Mouse (Mus musculus) adrenal gland, adult 2 months (tissue): ENCODE data around the gene Usp34. TPM values are rescaled to one million over a fixed set of nuclear protein-coding genes. Genes with fewer than 3 reads are reported as not detected.
"Not testable (repeated sequence)": the region's sequence is repeated elsewhere in the genome, so short reads cannot be mapped to it uniquely, and the experiment has no call there.

Source experiments
- DNase-seq: peaks from one replicate; pipeline ENCODE4 v3.0.0; 2021
- long read RNA-seq: library from polyadenylated mRNA; stranded (forward); transcript quantifications from one replicate; pipeline ENCODE4 v2.0.0, GENCODE M21; 2021
- polyA plus RNA-seq: library from polyadenylated mRNA; depleted of rRNA; stranded (reverse); fragments of >200 nt; gene quantifications from 2 replicates; pipeline ENCODE4 v1.2.3, GENCODE M21; 2012; rRNA removed
- total RNA-seq, 2 experiments: library from RNA; stranded (reverse); gene quantifications; 2 replicates each; pipeline ENCODE4 v1.2.3; 2021

The Usp34 gene
- total RNA-seq = 10 to 100 TPM; 46.8 to 67.1 TPM
- 2.8 and 2.9 TPM in 2 replicates for polyA plus RNA-seq
- long read RNA-seq, partial matches to known transcripts = 4 of 4 reads
- long read RNA-seq, other reads (novel, unspliced or antisense) = 0 of 4 reads

DNA sequence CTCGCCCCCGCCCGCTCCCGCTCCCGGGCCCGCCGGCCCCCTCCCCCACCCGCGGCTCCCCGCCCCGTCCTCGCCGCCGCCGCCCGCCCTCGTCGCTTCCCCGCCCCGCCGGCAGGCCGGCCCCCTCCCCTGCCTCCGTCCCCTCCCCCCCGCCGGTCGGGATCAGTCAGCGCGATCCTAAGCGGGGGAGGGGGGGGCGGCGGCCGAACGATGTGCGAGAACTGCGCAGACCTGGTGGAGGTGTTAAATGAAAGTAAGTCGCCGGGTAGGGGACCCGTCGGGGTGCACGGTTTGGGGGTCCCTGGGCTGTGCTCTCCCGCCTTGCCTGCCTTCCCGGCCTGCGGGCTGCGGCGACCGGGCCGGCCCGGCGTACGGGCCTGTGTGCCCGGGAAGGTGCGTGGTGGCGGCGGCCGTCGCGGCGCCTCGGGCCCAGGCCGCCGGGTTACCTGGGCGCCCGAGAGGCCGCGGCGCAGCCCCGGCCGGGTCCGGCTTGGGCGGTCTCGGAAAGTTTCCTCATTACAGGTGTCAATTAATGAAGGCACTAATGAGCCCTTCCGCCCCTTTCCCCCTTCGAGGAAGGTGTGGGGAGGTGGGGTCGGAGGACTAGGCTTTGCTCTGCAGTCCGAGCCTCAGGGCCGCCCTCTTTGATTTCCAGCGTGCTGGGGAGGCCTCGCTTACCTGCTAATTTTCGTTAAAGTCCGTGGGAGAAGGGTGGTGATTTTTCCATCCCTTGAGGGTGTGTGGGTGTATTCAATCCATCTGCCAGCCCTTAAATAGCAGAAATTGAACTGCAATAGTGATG lies at the start of gene Usp34:
Gene Usp34 (plus strand): TSS at position 132 of the 802 bp plus-strand sequence.
- peak; percentile 88 for DNase-seq

DNA sequence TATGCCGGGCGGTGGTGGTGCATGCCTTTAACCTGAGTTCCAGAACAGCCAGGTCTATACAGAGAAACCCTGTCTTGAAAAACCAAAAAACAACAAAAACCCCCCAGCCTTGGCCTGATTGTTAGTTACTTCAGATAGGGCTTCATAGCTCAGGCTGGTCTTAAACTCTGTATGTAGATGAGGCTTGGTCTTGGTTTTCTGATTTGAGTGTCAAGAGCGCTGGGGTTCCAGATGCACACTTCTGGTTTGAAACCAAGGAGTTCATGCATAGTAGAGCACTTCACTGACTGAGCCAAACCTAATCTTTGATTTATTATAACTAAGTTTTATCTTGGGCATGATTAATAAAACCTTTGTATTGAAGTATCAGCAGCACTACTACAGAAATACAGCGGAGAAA lies 47.6 kb upstream of the Usp34 start:
- DNase-seq = no peak

DNA sequence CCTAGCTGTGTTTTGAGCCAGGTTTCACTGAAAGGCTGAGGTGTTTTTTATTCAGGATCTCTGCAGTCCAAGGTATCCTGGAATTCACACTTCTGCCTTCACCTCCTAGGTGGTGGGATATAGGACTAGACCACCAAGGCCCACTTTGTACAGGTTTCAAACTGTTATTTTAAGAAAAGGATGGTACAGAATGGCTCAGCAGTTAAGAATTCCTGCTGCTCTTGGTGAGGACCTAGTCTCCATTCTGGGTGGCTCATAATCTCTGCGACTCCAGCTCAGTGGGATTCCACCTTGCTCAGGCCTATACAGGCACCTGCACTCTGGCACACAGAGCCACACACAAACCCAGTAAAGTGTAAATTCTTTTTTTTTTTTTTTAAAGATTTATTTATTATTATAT lies 47.2 kb upstream of the Usp34 start:
- no peak for DNase-seq

DNA sequence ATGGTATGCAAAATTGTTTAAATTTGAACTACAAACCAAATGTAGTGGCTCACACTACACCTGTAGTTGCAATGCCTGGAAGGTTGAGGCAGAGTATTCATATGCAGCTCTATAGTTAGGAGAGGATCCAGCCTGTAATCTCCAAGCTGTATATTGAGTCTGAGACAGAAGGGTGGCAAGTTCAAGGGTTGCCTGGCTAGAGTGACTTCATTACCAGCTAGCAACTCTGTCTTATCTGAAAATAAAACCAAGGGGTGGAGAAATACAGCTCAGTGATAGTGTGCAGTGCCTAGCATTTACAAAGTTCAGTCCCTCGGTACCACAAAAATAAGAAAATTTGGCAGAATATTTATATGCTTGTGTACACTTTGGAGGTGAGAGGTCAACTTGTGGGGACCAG lies 46.5 kb upstream of the Usp34 start:
- no peak for DNase-seq

DNA sequence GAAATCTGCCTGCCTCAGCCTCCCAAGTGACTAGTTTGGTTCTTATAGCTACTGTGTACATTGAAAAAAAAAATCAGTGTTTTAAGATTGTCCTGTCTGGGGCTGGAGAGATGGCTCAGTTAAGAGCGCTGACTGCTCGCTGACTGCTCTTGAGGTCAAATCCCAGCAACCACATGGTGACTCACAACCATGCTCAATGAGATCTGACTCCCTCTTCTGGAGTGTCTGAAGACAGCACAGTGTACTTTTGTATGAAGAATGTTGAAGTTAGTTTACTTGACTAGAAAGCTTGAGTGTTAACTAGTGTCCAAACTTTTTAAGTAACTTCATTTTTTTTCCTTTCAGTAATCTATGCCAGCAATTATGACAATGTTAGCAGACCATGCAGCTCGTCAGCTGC lies 45.2 kb upstream of the Usp34 start:
- DNase-seq = peak; percentile 39

DNA sequence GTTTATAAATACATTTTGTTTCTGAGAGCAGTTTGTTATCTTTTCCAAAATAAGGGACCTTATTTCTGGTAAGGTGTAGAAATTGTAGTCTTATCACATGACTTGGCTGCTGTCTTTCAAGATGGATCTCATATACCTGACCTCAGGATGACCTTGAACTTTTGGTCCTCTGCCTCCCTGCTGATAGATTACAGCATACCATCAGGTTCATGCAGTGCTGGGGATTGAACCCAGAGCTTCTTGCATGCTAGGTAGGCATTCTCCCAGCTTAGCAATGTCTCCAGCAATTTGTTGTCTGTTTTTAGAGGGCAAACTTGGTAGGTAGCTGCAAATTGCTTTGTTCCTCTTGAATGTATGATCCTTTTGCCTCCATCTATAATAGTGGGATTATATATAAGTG lies 41.7 kb upstream of the Usp34 start:
- no peak for DNase-seq

DNA sequence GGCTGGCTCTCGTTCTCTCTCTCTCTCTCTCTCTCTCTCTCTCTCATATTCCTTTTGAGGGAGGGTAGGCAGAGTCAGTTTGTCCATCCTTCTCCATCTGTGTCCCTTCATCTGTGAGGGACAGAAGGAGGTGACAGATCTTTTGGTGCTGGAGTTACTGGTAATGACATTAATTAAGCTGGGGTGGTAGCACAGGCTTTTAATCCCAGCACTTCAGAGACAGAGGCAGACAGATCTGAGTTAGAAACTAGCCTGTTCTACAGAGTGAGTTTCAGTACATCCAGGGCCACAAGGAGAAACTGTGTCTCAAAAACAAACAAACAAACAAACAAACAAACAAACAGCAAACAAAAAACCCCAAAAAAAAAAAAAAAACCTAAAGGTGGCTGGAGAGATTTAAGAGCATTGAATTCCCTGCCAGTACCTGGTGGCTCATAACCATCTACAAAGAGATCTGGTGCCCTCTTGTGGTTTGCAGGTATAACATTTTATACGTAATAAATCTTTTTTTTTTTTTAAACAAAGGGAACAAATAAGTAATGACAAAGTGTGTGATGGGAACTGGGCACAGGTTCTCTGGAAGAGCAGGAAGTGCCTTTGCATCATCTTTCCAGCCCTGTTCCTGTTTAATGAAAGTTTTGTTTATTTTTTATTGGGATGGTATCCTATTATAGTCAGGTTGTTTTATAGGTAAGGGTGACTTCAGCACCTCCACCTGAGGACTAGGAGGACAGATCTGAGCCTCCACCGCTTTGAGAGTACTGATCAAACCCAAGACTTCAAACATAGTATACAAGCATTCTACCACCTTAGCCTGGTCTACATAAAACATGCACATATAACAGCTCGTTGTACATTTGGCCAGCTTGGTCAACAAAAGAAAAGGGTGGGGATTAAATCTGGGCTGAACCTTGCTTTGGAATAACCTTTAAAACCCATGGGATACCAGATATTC lies 34.6 kb upstream of the Usp34 start:
- DNase-seq = no peak

DNA sequence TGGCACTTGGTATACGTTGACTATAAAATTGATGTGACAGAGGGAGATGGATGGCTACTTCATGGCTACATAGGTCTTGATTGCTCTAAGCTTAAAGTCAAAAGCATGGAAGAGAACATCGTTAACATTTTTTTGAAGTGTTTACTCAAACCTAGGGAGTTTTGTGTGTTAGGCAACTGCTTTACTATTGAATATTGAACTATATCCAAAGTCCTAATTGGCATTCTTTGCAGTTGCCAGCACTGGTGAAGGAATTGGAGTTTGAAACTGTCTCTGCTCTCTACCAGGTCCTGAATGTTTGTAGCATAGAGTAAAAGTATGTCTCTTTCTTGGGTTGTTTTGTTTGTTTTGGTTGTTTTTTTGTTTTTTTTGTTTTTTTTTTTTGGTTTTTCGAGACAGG lies 30.9 kb upstream of the Usp34 start:
- no peak for DNase-seq

DNA sequence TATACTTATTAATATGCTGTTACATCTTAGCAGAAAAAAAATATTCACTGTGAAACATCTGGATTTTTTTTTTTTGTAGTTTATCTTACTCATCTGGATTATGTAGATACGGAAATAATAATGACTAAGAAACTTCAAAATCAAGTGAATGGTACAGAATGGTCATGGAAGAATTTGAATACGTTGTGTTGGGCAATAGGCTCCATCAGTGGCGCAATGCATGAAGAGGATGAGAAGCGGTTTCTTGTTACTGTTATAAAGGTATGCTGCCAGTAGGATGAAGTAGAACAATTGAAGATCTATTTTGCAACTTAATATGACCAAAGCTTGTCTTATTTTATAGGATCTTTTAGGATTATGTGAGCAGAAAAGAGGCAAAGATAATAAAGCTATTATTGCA lies 22.2 kb upstream of the Usp34 start:
- no peak for DNase-seq

DNA sequence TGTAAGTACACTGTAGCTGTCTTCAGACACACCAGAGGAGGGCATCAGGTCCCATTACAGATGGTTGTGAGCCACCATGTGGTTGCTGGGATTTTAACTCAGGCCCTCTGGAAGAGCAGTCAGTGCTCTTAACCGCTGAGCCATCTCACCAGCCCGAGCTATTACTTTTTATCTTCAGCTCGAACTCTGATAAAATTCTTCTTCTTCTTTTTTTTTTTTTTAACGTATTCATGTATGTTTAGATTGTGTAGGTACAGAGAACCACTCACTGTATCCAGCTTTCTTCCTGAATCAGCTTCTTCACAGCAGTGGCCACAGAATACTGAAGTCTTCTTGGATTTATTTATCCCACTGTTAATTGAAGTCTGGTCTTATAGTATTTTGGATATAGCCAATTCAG lies 17.8 kb upstream of the Usp34 start:
- not testable (repeated sequence) for DNase-seq

DNA sequence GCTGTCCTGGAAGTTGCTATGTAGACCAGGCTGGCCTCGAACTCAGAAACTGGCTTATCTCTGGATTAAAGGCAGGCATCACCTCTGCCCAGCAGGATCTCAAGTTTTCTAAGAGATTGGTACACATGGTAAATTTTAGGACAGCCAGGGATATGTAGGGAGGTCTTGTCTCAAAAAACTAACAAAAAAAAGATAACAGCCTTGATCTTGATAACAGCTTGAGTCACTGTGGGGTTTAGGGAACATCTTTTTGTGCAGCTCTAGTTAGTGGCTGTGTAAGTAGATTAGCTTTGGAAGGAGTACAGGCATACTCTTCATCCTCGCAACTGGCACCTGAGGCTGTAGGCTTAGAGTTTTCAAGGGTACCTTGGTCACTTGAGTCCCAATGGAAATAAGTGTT lies 9.3 kb upstream of the Usp34 start:
- no peak for DNase-seq

DNA sequence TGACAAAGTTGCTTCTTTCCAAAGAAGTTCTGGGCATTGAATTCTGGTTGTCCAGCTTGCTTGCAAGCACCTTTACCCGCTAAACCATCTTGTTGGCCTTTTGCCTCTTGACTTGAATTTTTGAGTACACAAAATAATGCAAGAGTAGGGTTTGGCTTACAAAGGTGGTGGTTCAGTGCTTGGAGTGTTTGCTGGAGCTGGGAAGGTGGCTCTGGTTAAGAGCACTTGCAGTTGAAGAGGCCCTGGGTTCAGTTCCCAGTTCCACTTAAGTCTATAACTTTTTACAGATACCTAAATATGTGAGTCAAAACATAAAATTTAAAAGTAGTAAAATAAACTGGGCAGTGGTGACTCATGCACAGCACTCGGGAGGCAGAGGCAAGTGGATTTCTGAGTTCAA lies 8.4 kb upstream of the Usp34 start:
- DNase-seq = no peak

DNA sequence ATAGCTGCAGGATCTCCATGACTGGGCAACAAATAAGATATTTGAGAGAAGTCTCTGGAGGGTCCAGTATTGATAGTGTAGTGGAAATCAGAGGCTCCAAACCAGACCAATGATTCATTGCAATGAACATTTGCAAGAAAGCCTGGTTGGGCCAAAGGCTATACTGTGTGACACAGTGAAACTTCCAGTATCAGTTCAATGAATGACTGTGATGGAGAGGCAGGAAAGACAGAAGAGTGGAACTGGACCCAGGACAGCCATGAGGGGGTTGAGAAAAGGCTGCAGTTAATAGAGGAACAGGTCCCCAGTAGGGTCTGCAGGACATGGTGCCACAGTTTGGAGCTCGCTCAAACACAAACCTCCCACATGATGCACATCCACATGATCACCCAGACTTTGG lies 6.8 kb upstream of the Usp34 start:
- no peak for DNase-seq

DNA sequence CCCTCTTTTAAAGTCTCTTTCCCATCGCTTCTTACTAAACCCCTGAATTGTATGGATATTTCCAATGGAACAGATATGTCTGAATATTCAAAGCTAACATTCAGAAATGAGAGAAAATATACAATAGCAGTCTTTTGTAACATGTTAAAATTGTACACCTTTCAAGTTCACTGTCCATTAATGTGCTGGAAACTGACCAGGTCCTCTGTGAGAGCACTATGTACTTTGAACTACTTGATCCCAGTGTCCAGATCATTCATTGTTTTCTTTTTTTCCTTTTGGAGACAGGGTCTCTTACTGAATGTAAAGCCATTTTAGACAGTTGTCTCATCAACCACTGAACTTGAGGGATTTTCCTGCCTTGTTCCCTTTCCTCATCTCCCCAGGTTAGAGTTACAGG lies 3.6 kb upstream of the Usp34 start:
- no peak for DNase-seq

DNA sequence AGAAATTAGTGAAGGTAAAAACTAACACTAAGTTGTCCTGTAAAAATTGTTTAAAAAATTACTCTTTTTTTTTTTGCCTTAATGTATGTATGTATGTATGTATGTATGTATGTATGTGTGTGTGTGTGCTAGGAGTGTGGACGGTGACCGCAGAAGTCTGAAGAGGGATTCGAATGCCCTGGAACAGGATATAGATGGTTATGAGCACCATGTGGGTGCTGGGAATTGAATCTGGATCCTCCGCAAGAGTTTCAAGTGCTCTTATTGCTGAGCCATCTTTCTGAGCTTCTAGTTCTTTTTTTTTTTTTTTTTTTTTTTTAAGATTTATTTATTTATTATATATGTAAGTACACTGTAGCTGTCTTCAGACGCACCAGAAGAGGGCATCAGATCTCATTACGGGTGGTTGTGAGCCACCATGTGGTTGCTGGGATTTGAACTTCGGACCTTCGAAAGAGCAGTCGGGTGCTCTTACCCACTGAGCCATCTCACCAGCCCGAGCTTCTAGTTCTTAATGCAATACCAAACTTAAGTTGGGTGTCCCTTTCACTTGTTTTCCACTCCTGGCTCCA lies 1.5 kb upstream of the Usp34 start:
- DNase-seq = not testable (repeated sequence)

DNA sequence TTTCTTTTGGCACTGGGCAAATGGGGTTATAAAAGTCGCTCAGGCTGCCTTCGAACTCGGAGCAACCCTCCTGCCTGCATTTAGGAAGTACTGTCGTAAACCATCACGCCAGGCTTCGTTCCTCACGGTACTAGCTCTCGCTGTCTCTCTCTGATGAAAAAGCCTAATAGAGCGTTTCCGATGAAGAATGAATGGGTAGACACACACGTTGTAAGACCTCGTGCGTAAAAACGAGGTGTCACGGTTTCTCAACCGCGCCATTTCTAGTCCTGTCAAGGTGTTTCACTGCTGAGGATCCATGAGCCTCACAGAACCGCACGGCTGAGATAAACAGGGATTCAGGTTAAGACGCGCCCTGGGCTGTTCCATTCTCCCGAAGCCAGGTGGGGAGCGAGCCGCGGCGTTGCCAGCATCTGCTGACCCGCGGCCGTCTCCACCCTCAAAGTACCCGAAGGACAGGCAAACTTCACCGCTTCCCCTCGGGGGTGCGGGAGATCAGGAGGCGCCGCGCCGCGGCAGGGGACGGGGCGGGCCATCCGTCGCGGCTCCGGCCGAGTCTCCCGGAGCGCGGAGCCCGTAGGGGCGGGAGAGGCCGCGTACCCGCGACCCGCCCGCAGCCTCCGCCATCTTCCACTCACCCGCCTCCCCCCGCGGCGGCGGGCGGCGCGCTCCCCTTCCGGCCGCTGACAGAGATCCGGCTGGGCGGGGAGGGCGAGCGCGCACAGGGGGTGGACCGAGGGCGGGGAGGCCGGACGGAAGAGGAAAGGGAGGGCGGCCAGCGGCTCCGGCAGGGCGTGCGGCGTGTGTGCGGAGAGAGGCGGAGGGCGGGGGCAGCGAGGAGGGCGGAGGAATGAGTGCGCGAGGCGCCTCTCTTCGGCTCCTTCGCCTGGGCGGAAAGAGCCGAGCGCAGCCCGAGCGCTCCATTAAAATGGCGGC lies 754 bp upstream of the Usp34 start:
- peak; percentile 98 for DNase-seq

DNA sequence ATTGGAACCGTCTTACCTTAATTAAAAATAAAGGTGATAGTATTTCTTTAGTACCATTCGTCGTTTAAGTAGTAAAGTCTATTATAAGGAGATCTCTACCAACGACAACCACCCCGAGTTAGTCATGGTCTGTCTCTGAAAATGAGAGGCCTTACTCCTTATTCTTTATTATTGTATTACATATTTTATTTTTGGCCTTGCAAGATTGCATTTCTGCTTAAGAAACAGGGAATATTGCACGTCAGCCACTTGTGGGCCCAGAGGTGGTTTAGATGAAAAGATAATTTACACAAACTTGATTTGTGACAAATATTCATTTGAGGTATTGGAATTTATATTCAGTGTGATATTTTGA lies 848 bp downstream of the Usp34 start:
- no peak for DNase-seq

DNA sequence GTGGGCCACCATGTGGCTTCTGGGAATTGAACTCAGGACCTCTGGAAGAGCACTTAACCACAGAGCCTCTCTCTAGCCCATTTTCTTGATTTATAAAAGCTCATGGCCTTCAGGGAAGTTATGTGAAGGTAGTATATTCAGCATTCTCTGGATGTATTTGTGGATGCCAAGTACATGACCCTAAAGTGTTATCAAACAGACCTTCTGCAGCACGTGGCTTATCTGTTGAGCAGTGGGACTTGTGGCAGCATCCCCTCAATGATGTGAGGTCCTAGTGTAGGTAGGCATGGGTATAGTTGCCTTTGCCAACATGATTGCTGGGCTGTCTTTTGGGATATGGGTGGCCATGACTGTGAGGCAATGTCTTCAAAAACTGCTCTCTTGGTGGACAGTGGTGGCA lies 6.8 kb downstream of the Usp34 start:
- no peak for DNase-seq

DNA sequence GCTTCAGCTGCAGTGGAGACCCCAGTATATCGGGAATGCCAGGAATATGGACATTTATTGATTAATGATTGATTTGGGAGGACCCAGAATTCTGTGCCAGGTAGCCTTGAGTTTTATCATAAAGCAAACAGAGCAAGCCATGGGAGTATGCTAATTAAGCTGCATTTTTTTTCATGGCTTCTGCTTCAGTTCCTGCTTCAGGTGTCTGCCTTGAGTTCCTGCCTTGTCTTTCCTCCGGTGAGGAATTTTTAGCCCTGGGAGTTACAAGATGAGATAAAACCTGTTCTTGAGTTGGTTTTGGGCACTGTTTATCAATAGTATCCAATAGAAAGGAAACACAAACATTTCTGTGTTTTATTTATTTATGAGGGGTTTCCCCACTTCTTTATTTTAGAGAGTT lies 22.7 kb downstream of the Usp34 start:
- DNase-seq = no peak

DNA sequence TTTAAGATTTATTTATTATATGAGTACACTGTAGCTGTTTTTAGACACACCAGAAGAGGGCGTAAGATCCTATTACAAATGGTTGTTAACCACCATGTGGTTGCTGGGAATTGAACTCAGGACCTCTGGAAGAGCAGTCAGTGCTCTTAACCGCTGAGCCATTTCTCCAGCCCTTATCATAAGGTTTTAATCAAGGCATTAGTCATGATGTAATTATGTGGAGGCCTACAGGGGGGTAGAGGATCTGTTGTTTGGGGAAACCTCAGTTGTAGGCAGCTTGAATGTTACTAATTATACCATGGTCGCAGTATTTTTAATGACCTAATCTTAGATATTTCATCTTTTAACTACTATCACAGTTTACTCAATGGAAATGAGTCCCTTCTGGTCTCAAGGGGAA lies 25.4 kb downstream of the Usp34 start:
- no peak for DNase-seq

DNA sequence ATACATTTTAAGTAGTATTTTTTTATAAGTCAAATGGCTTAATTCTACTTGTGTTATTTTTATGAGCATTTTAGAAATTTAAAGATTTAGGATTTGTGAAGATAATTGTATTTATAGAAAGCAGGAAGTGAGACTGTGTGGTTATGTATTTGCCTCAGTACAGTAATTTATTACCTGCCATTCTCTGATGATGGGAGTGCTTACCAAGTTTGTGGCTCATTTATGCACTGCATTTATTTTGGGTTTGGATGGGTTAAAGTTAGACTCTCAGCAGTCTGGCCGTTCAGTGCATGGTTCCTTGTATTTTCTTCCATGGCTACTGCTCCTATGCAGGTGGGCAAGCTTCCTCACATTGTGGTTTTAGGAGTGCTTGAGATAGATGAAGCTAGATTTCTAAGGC lies 28.5 kb downstream of the Usp34 start:
- DNase-seq = no peak

DNA sequence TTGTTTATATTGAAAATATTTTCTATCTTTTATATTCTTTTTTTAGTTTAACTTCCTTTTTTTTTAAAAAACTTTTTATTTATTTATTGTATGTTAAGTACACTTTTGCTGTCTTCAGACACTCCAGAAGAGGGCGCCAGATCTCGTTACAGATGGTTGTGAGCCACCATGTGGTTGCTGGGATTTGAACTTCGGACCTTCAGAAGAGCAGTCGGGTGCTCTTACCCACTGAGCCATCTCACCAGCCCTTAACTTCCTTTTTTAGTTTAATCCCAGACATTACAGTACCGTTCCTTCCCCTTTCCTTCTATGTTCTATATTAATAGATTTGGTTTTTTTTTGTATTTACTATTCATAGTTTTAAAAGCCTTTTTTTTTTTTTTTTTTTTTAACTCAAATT lies 50.5 kb downstream of the Usp34 start:
- not testable (repeated sequence) for DNase-seq
